Mouse (Mus musculus) urinary bladder, postnatal 25 days (tissue): ENCODE results near the gene Lor.
A peak's percentile ranks its signal among the peaks of the same experiment; 100 is the strongest.

Source experiments
- DNase-seq: peaks from one replicate; pipeline ENCODE4 v3.0.0; 2022; ENCODE audit warnings: low spot score

Lor gene

DNA sequence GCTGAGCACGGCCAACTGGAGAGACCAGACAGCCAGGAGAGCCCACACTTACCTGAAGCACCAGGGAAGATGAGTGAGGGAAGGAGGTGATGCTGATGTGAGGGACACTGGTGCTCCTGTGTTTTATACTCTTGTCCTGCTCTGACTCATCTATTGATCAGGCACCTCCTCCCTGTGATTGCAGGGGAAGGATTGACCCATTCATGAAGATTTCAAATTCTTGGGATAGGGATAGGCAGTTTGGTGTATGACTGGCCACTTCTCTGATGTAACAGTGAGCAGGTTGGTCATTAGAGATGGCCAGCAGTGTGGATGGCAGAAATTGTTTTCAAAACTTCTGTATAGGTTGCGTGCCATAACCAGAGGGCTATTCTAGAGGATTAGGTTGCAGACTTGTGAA lies at the start of gene Lor:
Lor (minus strand) TSS at position 101 of the 400 bp plus-strand sequence.
- DNase-seq, result no peak

DNA sequence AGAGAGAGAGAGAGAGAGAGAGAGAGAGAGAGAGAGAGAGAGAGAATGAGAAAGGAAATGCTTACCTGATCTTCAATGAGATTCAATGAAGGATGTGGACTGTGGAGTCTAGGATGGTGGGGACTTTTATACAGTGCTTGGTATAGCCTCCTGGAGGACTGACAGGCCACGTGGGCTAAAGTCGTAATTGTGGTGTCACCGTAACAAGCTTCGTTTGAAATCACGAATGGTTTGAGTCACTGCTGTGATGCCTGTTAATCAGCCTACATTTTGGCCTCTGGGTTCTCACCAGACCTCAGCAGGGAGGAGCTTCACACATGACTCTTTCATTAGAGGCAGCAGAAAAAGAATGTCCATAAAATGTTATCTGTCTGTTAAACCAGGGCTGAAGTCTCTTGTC lies 40.9 kb upstream of the Lor start, which contains the start of gene Prr9:
Prr9 (minus strand) TSS at position 101 of the 400 bp plus-strand sequence.
- DNase-seq, result no peak

DNA sequence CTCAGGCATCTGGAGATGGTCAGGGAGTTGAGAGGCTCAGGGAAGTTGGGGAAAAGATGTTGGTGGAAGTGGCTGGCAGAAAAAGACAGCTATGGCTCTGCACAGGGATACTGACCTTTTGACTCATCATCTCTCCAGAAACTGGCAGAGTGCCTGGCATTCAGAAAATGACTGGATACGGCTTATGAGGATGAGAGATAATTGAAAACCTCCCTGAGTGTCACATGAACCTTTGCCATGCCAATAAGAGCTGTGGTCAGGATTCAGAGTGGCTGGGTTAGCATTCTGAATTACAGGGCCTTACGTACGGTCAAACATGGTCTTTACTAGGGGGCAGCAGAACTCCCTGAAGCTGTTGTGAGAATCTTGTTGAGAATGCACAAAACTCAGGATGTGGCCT lies 38.0 kb upstream of the Lor start:
- no peak for DNase-seq

DNA sequence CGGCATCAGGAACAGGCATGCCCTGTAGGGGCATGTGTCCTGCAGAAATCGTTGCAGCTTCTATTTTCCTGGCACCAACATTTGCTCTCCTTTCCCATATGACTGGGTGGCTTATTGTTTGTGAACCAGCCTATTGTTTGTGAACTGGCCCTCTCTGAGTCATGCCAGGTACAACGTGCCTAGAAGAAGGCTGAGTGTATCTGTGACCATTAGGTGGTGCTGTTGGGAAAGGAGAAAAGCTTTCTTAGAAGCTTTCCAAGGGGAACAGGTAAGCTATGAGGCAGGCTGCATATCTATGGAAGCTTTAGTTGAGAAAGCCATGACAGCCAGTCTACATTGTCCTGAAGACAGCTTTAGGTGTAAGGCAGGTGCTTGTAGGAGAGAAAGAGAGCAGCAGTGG lies 35.0 kb upstream of the Lor start:
- peak; percentile 11 for DNase-seq

DNA sequence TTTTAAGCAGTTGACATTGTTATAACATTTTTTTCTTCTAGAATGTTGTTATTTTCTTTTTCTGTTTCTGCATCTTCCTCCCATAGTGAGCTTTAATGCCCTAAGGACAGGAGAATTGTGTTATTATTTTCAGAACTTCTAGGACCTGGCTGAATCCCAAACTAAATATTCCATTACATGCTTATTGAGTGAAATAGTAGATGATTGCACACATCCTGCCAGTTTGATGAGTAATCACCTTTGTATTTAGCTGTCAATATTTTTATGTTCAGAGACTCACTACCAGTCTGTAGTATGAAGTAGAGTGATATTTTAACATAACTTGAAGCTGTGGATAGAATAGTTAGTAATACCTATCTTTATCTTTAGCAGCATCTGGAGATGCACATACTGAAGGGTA lies 28.6 kb upstream of the Lor start:
- DNase-seq, result no peak

DNA sequence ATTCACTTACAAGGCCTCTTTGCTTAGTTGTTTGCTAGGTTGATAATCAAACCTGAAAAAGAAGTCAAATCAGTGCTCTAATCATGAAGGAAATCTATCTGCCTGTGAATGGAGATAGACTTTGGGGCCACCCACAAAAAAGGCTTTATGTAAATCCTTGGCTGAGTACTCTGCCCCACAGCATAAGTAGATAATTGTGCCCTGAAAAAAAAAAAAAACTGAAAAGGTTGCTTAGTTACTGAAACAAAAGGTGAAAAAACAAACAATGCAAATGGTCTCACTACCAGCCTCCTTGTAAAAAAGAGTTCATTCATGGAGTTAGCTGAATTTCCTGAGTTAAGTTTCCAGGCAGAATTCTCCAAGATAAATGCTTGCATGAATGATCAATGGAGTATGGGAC lies 27.8 kb upstream of the Lor start:
- DNase-seq, result no peak

DNA sequence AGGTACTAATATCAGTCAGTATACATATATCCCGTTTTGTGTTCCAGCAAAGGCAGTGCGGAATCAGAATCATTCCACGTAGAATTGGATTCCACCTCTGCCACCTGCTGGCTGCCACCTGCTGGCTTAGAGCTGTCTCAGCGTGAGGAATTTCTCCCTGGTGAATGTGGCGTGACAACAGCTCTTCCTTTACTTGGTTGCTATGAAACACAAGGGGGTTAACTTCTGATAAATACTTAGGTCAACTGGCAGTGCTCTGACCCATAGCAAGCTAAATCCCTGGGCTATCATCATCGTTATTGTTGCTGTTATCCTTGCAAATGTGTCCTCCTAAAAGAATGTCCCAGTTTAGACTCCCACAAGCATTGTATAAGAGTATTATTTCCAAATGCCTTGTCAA lies 23.6 kb upstream of the Lor start:
- peak; percentile 19 for DNase-seq

DNA sequence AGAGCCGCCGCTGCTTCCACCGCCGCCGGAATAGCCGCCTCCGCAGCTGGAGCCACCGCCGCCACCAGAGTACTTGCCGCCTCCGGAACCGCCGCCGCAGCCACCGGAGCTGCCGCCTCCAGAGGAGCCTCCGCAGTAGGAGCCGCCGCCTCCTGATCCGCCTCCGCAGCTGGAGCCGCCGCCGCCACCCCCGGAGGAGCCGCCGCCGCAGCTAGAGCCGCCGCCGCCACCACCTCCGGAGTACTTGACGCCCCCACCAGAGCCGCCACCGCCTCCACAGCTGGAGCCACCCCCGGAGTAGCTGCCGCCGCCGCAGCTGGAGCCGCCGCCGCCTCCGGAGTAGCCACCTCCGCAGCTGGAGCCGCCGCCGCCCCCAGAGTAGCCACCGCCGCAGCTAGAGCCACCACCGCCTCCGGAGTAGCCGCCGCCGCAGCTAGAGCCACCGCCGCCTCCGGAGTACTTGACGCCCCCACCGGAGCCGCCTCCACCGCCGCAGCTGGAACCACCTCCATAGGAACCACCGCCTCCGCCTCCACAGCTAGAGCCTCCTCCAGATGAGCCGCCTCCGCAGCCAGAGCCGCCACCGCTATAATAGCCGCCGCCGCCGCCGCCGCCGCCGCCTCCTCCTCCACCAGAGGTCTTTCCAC lies 1.5 kb downstream of the Lor start:
- peak; percentile 12 for DNase-seq

DNA sequence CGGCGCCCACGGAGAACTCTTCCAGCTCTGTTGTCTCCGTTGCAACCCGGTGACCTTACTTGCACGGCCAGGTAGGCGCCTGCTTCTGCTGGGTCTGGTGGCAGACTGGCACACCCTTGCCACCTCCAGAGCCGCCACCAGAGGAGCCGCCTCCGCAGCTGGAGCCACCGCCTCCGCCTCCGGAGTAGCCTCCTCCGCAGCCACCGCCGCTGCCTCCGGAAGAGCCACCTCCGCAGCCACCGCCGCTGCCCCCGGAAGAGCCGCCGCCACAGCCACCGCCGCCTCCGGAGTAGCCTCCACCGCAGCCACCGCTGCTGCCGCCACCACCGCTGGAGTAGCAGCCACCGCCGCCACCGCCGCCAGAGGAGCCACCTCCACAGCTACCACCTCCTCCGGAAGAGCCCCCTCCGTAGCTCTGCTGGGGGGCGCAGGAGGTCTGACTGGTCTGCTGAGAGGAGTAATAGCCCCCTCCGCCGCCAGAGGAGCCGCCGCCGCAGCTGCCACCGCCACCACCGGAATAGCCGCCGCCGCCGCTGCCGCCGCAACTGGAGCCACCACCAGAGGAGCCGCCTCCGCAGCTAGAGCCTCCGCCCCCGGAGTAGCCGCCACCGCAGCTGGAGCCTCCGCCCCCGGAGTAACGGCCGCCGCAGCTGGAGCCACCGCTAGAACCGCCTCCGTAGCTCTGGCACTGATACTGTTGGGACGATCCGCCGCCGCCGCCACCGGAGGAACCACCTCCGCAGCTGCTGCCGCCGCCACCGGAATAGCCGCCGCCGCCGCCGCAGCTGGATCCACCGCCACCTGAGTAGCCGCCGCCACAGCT lies 2.3 kb downstream of the Lor start:
- peak; percentile 30 for DNase-seq

DNA sequence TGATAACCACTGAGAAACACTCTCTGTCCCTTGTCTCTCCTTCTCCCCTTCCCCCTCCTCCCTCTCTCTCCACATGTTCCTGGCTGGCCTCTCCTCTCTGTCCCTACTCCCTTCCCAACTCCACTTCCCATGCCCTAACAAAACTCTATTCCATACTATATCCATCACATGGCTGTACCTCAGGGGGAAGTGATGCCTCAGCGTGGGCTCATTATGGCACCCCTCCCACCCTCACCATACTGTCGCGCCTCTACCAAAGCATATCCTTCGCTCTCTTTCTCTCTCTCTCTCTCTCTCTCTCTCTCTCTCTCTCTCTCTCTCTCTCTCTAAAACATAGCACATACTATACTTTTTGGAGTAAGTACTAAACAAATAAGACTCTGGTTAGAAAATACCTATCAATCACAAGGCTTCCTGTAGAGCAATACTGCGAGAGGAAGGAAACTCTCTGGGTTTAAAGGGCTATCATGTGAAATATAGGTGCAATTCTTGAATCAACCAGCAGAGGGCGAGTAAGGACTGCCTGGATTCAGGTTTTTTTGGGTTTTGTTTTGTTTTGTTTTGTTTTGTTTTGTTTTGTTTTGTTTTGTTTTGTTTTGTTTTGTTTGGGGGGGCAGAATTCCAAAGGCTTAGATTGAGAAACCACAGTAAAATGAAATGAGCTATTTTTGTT lies 32.4 kb downstream of the Lor start:
- DNase-seq, result no peak

DNA sequence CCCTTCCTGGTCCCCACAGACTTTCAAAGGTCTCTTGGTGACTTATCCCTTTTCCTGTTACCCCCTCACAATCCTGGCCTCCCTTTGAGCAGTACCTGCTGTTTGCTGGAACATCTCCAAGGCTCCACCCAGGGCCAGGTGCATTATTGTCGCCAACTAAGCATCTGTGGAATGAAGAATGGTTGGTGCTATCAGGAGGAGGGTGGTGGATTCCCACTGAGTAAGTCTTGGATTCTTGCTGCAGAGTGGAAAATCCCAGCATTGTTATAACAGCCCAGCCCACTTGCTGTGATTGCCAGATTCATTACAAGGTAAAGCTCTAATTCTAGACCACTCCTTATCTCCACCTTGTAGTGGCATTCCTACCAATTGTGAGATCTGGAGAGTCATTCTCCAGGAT lies 49.0 kb downstream of the Lor start:
- DNase-seq, result no peak

DNA sequence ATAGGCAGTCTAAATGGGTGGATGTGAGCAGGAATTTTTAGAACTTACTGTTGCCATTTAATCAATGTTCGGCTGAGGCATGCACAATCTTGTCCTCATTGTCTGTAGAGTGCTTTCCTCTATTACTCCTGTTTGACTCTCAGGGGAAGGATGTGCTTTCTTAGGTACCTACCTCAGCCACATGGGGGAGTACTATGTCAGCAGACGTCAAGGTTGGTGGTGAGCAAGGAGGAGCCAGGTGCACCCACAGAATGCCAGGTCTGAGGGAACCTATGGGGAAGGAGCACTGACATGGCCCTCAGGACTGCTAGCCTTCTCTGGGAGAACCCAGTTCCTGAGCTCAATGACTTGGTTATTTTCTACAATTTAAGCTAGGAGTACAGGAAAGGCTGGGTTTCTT lies 49.7 kb downstream of the Lor start:
- DNase-seq, result no peak
